Mouse (Mus musculus) lung, postnatal 0 days (tissue): ENCODE data around the gene Hoxb6. TPM values are rescaled to one million over a fixed set of nuclear protein-coding genes. Genes with fewer than 3 reads are reported as not detected.
A peak's percentile ranks its signal among the peaks of the same experiment; 100 is the strongest.

Source experiments
- ATAC-seq: fragments of 200-750 bp; cut with Nextera tagmentation; 2 replicates; pipeline ENCODE4 v1.8.0; 2017; ENCODE audit warnings: moderate library complexity
- DNase-seq: peaks from one replicate; pipeline ENCODE4 v3.0.0-alpha.2; 2016; ENCODE audit warnings: low spot score
- H3K27ac ChIP-seq: fragments of 300-500 bp; sonication (generic); 2 replicates; pipeline ENCODE4 v1.5.1; 2014; ENCODE audit warnings: antibody characterized with exemption, mild to moderate bottlenecking, low read length, mixed read lengths
- H3K27me3 ChIP-seq: fragments of 300-500 bp; sonication (generic); replicated peaks from 2 replicates; pipeline ENCODE4 v1.6.1; 2014; ENCODE audit warnings: low read length, mixed read lengths; ENCODE audit not compliant: insufficient read depth
- H3K36me3 ChIP-seq: fragments of 300-500 bp; sonication (generic); 2 replicates; pipeline ENCODE4 v1.6.1; 2014; ENCODE audit warnings: low read length, mixed read lengths; ENCODE audit not compliant: insufficient read depth
- H3K4me1 ChIP-seq: fragments of 300-500 bp; sonication (generic); 2 replicates; pipeline ENCODE4 v1.6.1; 2014; ENCODE audit warnings: antibody characterized with exemption, low read depth, low read length, mixed read lengths; ENCODE audit not compliant: insufficient read depth
- H3K4me2 ChIP-seq: fragments of 300-500 bp; sonication (generic); replicated peaks from 2 replicates; pipeline ENCODE4 v1.6.1; 2014; ENCODE audit warnings: low read depth, mild to moderate bottlenecking, low read length, moderate library complexity, mixed read lengths
- H3K4me3 ChIP-seq: fragments of 300-500 bp; sonication (generic); 2 replicates; pipeline ENCODE4 v1.5.1; 2014; ENCODE audit warnings: low read depth, low read length
- H3K9ac ChIP-seq: fragments of 300-500 bp; sonication (generic); replicated peaks from 2 replicates; pipeline ENCODE4 v1.6.1; 2014; ENCODE audit warnings: low read depth, mild to moderate bottlenecking
- H3K9me3 ChIP-seq: fragments of 300-500 bp; sonication (generic); 2 replicates; pipeline ENCODE4 v1.6.1; 2016; ENCODE audit warnings: low read length, mixed read lengths
- CTCF ChIP-seq: IDR thresholded peaks from 2 replicates; pipeline ENCODE4 v1.5.1; 2016; ENCODE audit warnings: antibody characterized with exemption, mild to moderate bottlenecking
- EP300 ChIP-seq: IDR thresholded peaks from 2 replicates; pipeline ENCODE4 v1.6.1; 2016; ENCODE audit warnings: antibody characterized with exemption, mild to moderate bottlenecking, control low read depth
- WGBS: fragments of 180-500 bp; shearing (Covaris S2); extraction: QIAGEN DNeasy Blood & Tissue Kit; methylation state at CpG from one replicate; pipeline ENCODE4 v1.1.7; 2014; 5-methylcytosine and 5-hydroxymethylcytosine counted together
- polyA plus RNA-seq: library from polyadenylated mRNA; unstranded; fragments of >200 nt; fragmentation: Nextera tagmentation; extraction: Ambion mirVana; gene quantifications from 2 replicates; pipeline ENCODE4 v1.2.1, GENCODE M21; 2015

The Hoxb6 gene
- polyA plus RNA-seq, 1 experiment from 2014 or later, result 7.4 TPM

- Histone ChIP-seq H3K27ac (no peak overlapping the region), H3K36me3 (no peaks in the 10 kb centered on the region), H3K4me1 (no peaks in the 10 kb centered on the region), H3K27me3 (peaks cover 74% of the 10 kb centered on the region), H3K9ac (no peak overlapping the region), H3K4me2 (no peak overlapping the region), H3K4me3 (no peak overlapping the region), H3K9me3 (no peaks in the 10 kb centered on the region)
- DNase-seq (no peak), ATAC-seq (no peak)
- WGBS, result 9% methylated on average over 31 of the region's 31 CpGs
- no peak for TF ChIP-seq EP300
- TF ChIP-seq CTCF, result no peak
Observed at GRCm38 (mm10) chr11:96279421-96280233, 12.6 kb upstream of the Hoxb6 start.

- no peak overlapping the region for H3K4me2 ChIP-seq
- 44% methylated on average over 8 of the region's 8 CpGs for WGBS
- no peak for TF ChIP-seq CTCF
- TF ChIP-seq EP300, result no peak
Observed at GRCm38 (mm10) chr11:96280399-96281378, 11.6 kb upstream of the Hoxb6 start.

GRCm38 (mm10) chr11:96281396-96281795 is 10.9 kb upstream of the Hoxb6 start:
- Histone ChIP-seq H3K4me2 (no peak overlapping the region), H3K9ac (no peak overlapping the region), H3K36me3 (no peaks in the 10 kb centered on the region), H3K9me3 (no peaks in the 10 kb centered on the region), H3K4me3 (no peak overlapping the region), H3K4me1 (no peaks in the 10 kb centered on the region), H3K27me3 (peaks cover 58% of the 10 kb centered on the region), H3K27ac (no peak overlapping the region)
- no peak for TF ChIP-seq EP300
- DNase-seq (no peak), ATAC-seq (no peak)
- WGBS, result 17% methylated on average over 18 of the region's 18 CpGs

More at GRCm38 (mm10) chr11:96280399-96281378, 11.6 kb upstream of the Hoxb6 start:
- Histone ChIP-seq H3K27ac (no peak overlapping the region), H3K4me3 (no peak overlapping the region), H3K4me1 (no peaks in the 10 kb centered on the region), H3K9ac (no peak overlapping the region), H3K27me3 (peaks cover 64% of the 10 kb centered on the region), H3K9me3 (no peaks in the 10 kb centered on the region), H3K36me3 (no peaks in the 10 kb centered on the region)
- no peak for DNase-seq
- ATAC-seq, result no peak

GRCm38 (mm10) chr11:96281855-96282570 is 10.3 kb upstream of the Hoxb6 start, which contains the start of gene Hoxb8:
Gene Hoxb8 (plus strand): TSS chr11:96281905.
- ATAC-seq, result no peak
- 3% methylated on average over 27 of the region's 27 CpGs for WGBS
- H3K9ac ChIP-seq, result no peak within 1 kb of the TSS

GRCm38 (mm10) chr11:96282795-96283430 is 9.4 kb upstream of the Hoxb6 start:
- TF ChIP-seq EP300, result no peak
- TF ChIP-seq CTCF, result no peak
- no peaks in the 10 kb centered on the region for H3K36me3 ChIP-seq
- H3K4me1 ChIP-seq, result no peaks in the 10 kb centered on the region
- H3K27ac ChIP-seq, result no peak overlapping the region
- no peaks in the 10 kb centered on the region for H3K9me3 ChIP-seq
- no peak overlapping the region for H3K9ac ChIP-seq
- WGBS, result under 1% methylated on average over 40 of the region's 49 CpGs
- no peak for ATAC-seq
- DNase-seq, result no peak
- peak overlapping the region; percentile 47 for H3K4me3 ChIP-seq
- peaks cover 58% of the 10 kb centered on the region for H3K27me3 ChIP-seq
- peak overlapping the region; percentile 70 for H3K4me2 ChIP-seq

More at GRCm38 (mm10) chr11:96281855-96282570, 10.3 kb upstream of the Hoxb6 start, which contains the start of gene Hoxb8:
- Histone ChIP-seq H3K27me3 (peaks cover 58% of the 10 kb centered on the region), H3K9me3 (no peaks in the 10 kb centered on the region), H3K4me3 (peak within 1 kb of the TSS; percentile 47), H3K4me2 (peak within 1 kb of the TSS; percentile 70), H3K4me1 (no peaks in the 10 kb centered on the region), H3K27ac (no peak within 1 kb of the TSS), H3K36me3 (no peaks in the 10 kb centered on the region)
- no peak for DNase-seq
- TF ChIP-seq EP300, result no peak
- no peak for TF ChIP-seq CTCF
